Mouse (Mus musculus) lung, adult 2 months (tissue): Measurements from ENCODE around the gene Lst1. TPM values are rescaled to one million over a fixed set of nuclear protein-coding genes. Genes with fewer than 3 reads are reported as not detected.

ENCODE experiments used
- DNase-seq: peaks from one replicate; pipeline ENCODE4 v3.0.0; 2022
- H3K4me1 ChIP-seq: fragments of 200-500 bp; 2 replicates; pipeline ENCODE4 v1.6.1; 2011; ENCODE audit warnings: low read length; ENCODE audit not compliant: control insufficient read depth, insufficient read depth
- H3K4me3 ChIP-seq: fragments of 200-500 bp; replicated peaks from 2 replicates; pipeline ENCODE3; 2011; ENCODE audit warnings: low read depth, mild to moderate bottlenecking, control low read depth, low read length; ENCODE audit errors: extremely low read depth
- CTCF ChIP-seq: fragments of 200-500 bp; IDR thresholded peaks from 2 replicates; pipeline ENCODE4 v1.5.1; 2011; ENCODE audit warnings: mild to moderate bottlenecking, low read length, control low read depth; ENCODE audit not compliant: insufficient read depth
- POLR2A ChIP-seq: fragments of 200-500 bp; IDR thresholded peaks from 2 replicates; pipeline ENCODE4 v1.6.1; 2011; ENCODE audit warnings: low read depth, mild to moderate bottlenecking, control low read depth, low read length, borderline replicate concordance; ENCODE audit errors: extremely low read depth
- WGBS: fragments of 180-500 bp; shearing (Covaris S2); methylation state at CpG from one replicate; pipeline ENCODE4 v1.1.7; 2018; 5-methylcytosine and 5-hydroxymethylcytosine counted together
- polyA plus RNA-seq: library from polyadenylated mRNA; depleted of rRNA; stranded (reverse); fragments of >200 nt; gene quantifications from 2 replicates; pipeline ENCODE4 v1.2.3, GENCODE M21; 2012

Lst1 gene
- polyA plus RNA-seq, 1 experiment, result 37.0 TPM

- DNase-seq, result peak; percentile 86
These were observed 43.8 kb upstream of the Lst1 start for GRCm38 (mm10) chr17:35232043-35232442.

DNA sequence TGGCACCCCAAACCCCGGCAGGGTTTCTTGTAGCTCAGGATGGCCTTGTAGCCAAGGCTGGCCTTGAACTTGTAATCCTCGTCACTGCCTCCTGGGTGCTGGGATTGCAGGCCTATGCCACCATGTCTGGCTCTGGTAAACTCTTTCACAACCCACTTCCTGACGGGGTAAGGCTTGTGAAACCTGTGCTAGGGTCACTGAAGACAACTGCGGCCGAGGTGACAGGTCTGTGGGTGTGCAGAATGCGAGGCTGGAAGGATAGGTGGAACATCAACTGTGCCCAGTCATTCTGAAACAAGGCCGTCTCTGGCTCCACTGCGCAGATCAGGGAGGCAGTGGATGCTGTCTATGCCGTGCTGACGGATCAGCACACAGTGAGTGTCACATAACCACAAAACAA, 42.8 kb upstream of the Lst1 start:
- no peak for TF ChIP-seq CTCF
- Histone ChIP-seq H3K4me3 (no peak overlapping the region), H3K4me1 (peaks cover 10% of the 10 kb centered on the region; the same call in 1 of the 2 replicates)
- WGBS, result 83% methylated on average over 10 of the region's 10 CpGs
- DNase-seq, result no peak

More at GRCm38 (mm10) chr17:35232043-35232442, 43.8 kb upstream of the Lst1 start:
- Histone ChIP-seq H3K4me3 (no peak overlapping the region), H3K4me1 (peaks cover 8% of the 10 kb centered on the region; the same call in 1 of the 2 replicates)
- 14% methylated on average over 12 of the region's 12 CpGs for WGBS
- TF ChIP-seq CTCF (peak; percentile 89), POLR2A (no peak)

DNA sequence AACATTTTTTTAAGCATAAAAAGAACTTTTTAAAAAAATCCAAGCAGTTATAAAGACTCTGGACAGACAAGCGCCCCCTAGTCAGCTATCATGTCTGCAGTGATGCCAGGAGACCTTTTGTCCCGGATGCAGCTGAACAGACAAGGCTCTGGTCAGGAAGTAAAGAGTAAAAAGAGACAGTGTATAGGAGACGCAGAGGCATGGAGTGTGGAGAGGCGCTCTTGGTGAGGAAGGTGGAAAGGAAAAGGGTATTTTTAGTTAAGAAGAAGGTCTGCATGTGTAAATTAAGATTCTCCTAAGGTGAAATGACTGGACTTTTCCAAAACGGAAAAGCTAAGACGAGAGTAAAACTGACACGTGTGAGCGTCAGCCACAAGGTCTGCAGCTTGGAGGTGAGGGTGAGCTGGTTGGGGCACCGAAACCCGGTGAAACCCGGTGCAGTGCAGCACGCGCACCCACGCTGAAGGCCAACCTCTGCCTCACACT, 38.4 kb upstream of the Lst1 start:
- Histone ChIP-seq H3K4me1 (peaks cover 10% of the 10 kb centered on the region), H3K4me3 (no peak overlapping the region)
- no peak for TF ChIP-seq POLR2A
- no peak for TF ChIP-seq CTCF
- DNase-seq, result no peak
- WGBS, result 63% methylated on average over 14 of the region's 14 CpGs

- peaks cover 14% of the 10 kb centered on the region for H3K4me1 ChIP-seq
- DNase-seq, result no peak
- no peak overlapping the region for H3K4me3 ChIP-seq
- 88% methylated on average over 5 of the region's 5 CpGs for WGBS
- TF ChIP-seq POLR2A (no peak), CTCF (no peak)
These were observed 37.2 kb upstream of the Lst1 start for GRCm38 (mm10) chr17:35225456-35225855.

- peaks cover 21% of the 10 kb centered on the region for H3K4me1 ChIP-seq
- WGBS, result 96% methylated on average over 4 of the region's 4 CpGs
- no peak overlapping the region for H3K4me3 ChIP-seq
- TF ChIP-seq CTCF (no peak), POLR2A (no peak)
- DNase-seq, result no peak
These were observed 36.4 kb upstream of the Lst1 start for GRCm38 (mm10) chr17:35224641-35225040.

- peaks cover 23% of the 10 kb centered on the region for H3K4me1 ChIP-seq
- WGBS, result 41% methylated on average over 6 of the region's 6 CpGs
- H3K4me3 ChIP-seq, result no peak overlapping the region
- no peak for DNase-seq
- TF ChIP-seq CTCF, result no peak
- no peak for TF ChIP-seq POLR2A
These were observed 34.1 kb upstream of the Lst1 start for GRCm38 (mm10) chr17:35222299-35222698.

- 41% methylated on average over 28 of the region's 28 CpGs for WGBS
- Histone ChIP-seq H3K4me1 (peaks cover 20% of the 10 kb centered on the region), H3K4me3 (no peak within 1 kb of the TSS)
- no peak for DNase-seq
- TF ChIP-seq CTCF (no peak), POLR2A (no peak)
These were observed 32.1 kb upstream of the Lst1 start, which contains the start of gene Gm16181 for GRCm38 (mm10) chr17:35220156-35220952. TSS of gene Gm16181 (plus strand) at chr17:35220834.

- no peak for DNase-seq
These were observed 31.4 kb upstream of the Lst1 start for GRCm38 (mm10) chr17:35219601-35220041.

DNA sequence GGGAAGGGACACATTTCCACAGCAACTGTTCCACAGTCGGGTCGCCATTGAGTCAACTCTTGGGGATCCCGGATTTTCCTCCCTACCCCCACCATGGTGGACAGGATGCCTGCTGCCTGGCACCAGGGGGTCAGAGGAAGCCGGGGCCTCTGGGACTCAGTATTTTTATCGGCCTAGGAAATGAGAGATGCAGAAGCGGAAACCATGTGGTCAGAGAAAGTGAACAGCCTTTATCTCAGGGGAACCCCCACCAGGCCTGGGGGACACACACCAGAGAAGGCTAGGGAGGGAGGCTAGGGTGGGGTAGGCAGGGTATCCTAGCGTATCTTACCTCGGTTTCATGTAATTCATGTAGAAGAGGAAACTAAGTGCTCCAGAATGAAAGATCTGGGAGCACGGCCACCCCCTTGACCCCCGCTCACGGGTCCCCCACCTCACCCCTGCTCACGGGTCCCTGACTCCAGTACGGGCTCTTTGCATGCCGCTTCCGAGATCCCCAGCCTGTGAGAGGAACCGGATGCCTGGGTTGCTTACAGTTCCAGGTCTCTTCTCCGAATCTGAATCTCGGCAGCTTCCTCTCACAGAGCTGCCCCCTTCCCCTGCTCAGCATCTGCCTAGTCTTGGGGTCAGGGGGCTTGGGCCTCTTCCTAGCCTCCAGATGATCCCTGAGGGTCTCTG, 30.4 kb upstream of the Lst1 start:
- Histone ChIP-seq H3K4me3 (no peak overlapping the region), H3K4me1 (peaks cover 20% of the 10 kb centered on the region)
- 44% methylated on average over 18 of the region's 18 CpGs for WGBS
- DNase-seq, result no peak
- TF ChIP-seq POLR2A, result no peak
- TF ChIP-seq CTCF, result no peak

More at GRCm38 (mm10) chr17:35219601-35220041, 31.4 kb upstream of the Lst1 start:
- no peak for TF ChIP-seq CTCF
- TF ChIP-seq POLR2A, result no peak
- Histone ChIP-seq H3K4me1 (peaks cover 20% of the 10 kb centered on the region), H3K4me3 (no peak overlapping the region)
- 42% methylated on average over 6 of the region's 6 CpGs for WGBS
